Mouse (Mus musculus) G1E (cell line): Measurements from ENCODE around the gene Gm17657. TPM values are rescaled to one million over a fixed set of nuclear protein-coding genes. Genes with fewer than 3 reads are reported as not detected.

Experiments used
- ATAC-seq: 2 replicates; pipeline ENCODE4 v1.8.0; 2016; ENCODE audit warnings: mild to moderate bottlenecking; ENCODE audit not compliant: insufficient number of reproducible peaks, poor library complexity, low FRiP score, severe bottlenecking; ENCODE audit errors: extremely low read depth
- DNase-seq: peaks from one replicate; pipeline ENCODE4 v3.0.0; 2012; ENCODE audit warnings: low spot score
- H3K27me3 ChIP-seq: 2 replicates; pipeline ENCODE4 v1.6.1; 2012; ENCODE audit warnings: mild to moderate bottlenecking, low read length, inconsistent platforms; ENCODE audit not compliant: insufficient read depth
- H3K36me3 ChIP-seq: replicated peaks from 2 replicates; pipeline ENCODE3; 2012; ENCODE audit warnings: mild to moderate bottlenecking, inconsistent platforms
- H3K4me1 ChIP-seq: 2 replicates; pipeline ENCODE4 v1.6.1; 2012; ENCODE audit warnings: low read depth, low read length, inconsistent platforms, mixed read lengths; ENCODE audit not compliant: insufficient read depth
- H3K4me3 ChIP-seq: 2 replicates; pipeline ENCODE4 v1.5.1; 2012; ENCODE audit warnings: low read depth, mild to moderate bottlenecking, inconsistent platforms, low read length, moderate library complexity, mixed read lengths
- H3K9me3 ChIP-seq: replicated peaks from 2 replicates; pipeline ENCODE4 v1.6.1; 2012; ENCODE audit warnings: inconsistent platforms
- CTCF ChIP-seq: IDR thresholded peaks from 2 replicates; pipeline ENCODE4 v1.5.1; 2012; ENCODE audit warnings: low read depth, low read length, inconsistent platforms, mixed read lengths
- GATA1 ChIP-seq: IDR thresholded peaks from 2 replicates; pipeline ENCODE4 v1.6.1; 2012; ENCODE audit warnings: borderline replicate concordance, low read length, inconsistent platforms, mixed read lengths
- GATA2 ChIP-seq: IDR thresholded peaks from 2 replicates; pipeline ENCODE4 v1.6.1; 2012; ENCODE audit warnings: low read depth, low read length, inconsistent platforms, borderline replicate concordance
- POLR2AphosphoS5 ChIP-seq: IDR thresholded peaks from 2 replicates; pipeline ENCODE4 v1.6.1; 2012; ENCODE audit warnings: low read depth, low read length, inconsistent platforms; ENCODE audit not compliant: insufficient replicate concordance
- TAL1 ChIP-seq: conservative IDR thresholded peaks from 2 replicates; pipeline ENCODE4 v1.6.1; 2012; ENCODE audit warnings: low read depth, low read length, inconsistent platforms, mixed read lengths
- polyA plus RNA-seq: library from polyadenylated mRNA; stranded (reverse); fragments of >175 nt; gene quantifications from 2 replicates; pipeline ENCODE4 v1.2.3, GENCODE M21; 2012
- total RNA-seq, 2 experiments: library from RNA; stranded (forward) in 1 of 2; stranded (reverse) in 1 of 2; fragments of 200-1000 nt in 1 of 2; fragments of >200 nt in 1 of 2; fragmentation: Nextera tagmentation in 1 of 2; gene quantifications; 2 replicates each; pipeline ENCODE4 v1.2.3; 2014 to 2017

Gm17657 gene
- total and polyA plus RNA-seq, 3 experiments = 0.11 TPM; not detected in 2

DNA sequence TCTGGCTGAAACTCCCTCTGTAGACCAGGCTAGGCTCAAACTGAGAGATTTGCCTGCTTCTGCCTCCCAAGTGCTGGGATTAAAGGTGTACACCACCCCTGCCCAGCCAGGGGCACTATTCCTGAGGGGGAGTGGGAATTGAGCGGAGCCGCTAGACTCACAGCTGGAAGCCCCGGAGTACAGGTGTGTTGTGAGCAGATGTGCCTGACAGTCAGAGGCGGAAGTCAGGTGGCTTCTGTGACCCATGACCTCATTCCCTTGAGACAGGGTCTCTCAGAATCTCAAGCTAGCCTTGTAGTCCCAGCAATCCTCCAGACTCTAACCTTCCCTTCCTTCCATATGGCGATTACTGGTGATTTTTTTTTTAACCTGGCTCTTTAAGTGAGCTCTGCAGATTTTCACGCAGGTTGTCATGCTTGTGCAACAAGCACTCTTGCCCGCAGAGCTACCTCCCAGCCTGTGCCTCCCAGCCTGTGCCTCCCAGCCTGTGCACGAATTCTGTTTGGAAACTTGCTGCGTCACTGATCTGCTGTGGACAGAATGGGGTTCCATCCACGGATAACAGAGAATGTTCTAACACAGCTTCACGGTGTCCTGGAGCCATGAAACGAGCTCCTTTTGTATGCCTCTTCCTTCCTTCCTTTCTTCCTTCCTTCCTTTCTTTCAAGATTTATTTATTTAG lies 40.4 kb downstream of the Gm17657 start:
- TF ChIP-seq TAL1 (no peak), GATA1 (no peak), GATA2 (no peak)
- H3K4me1 ChIP-seq = peaks cover 71% of the 10 kb centered on the region
- H3K9me3 ChIP-seq = no peaks in the 10 kb centered on the region; the same call in 1 of the 2 replicates
- no peak for DNase-seq
- H3K4me3 ChIP-seq = no peak overlapping the region
- H3K27me3 ChIP-seq = no peaks in the 10 kb centered on the region
- H3K36me3 ChIP-seq = no peaks in the 10 kb centered on the region
- peak; percentile 22; the same call in 1 of the 2 replicates for ATAC-seq

DNA sequence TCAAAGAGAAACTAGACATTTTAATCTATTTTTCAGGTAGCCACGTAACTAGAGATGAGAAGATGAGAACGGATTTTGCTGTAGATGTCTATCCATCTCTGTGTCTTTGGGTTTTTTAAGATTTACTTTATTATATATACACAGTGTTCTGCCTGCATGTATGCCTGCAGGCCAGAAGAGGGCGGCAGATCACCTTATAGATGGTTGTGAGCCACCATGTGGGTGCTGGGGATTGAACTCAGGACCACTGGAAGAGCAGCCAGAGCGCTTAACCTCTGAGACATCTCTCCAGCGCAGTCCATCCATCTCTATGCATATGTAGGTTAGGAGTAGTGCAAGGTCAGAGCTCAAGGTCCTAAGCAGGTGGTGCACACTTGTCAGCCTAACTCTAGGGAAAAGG lies 45.7 kb downstream of the Gm17657 start:
- ATAC-seq = no peak
- Histone ChIP-seq H3K4me1 (peaks cover 67% of the 10 kb centered on the region), H3K27me3 (no peaks in the 10 kb centered on the region), H3K36me3 (no peaks in the 10 kb centered on the region), H3K4me3 (no peak overlapping the region), H3K9me3 (peaks cover 4% of the 10 kb centered on the region)
- no peak for TF ChIP-seq TAL1
- no peak for TF ChIP-seq GATA1
- no peak for TF ChIP-seq GATA2
- no peak for TF ChIP-seq CTCF
- no peak for TF ChIP-seq POLR2AphosphoS5
- DNase-seq = no peak

DNA sequence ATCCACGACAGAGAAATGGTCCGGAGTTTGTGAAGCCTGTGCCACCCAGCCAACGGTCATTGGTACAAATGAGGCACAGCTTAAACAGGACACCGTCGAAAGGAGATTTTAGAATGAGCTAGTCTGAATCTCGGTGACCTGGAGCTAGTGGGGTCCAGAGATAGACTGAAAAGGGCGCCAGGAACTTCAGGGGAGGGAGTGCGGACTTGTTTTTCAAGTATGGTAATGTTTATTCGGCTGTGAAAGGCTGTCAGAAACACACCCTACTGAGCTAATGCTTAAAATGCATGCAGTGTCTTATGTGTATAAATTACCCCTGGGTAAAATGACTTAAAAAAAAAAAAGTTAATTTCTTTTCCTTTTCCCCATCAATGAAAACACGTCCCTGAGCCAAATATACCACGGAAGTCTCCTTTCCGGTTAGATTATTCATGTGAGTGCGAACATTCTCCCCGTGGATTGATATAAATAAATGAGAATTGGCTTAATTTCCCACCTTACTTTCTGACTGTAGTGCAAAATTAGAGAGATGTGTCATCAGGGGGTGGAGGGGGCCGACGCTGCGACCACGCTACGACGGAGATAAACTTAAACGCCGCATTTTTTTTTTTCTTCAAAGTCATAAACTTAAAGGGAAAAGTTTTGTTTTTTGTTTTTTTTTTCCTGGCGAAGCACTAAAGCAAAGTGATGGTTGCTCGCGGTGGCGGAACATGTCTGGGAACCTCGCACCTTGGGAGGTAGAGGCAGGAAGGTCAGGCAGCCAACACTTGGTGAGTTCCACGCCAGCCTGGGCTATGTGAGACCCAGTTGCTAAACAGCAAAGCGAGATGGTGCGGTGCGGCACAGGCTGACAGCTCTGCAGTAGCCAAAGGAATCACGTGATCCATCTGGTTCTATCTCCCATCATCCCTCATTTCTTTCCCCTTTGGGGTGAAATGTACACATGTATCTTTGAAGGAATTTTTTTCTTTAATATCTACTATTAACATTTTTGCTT lies 46.5 kb downstream of the Gm17657 start:
- Histone ChIP-seq H3K9me3 (peaks cover 4% of the 10 kb centered on the region), H3K27me3 (no peaks in the 10 kb centered on the region), H3K4me1 (peaks cover 68% of the 10 kb centered on the region), H3K4me3 (no peak overlapping the region; the same call in 1 of the 2 replicates), H3K36me3 (no peaks in the 10 kb centered on the region)
- ATAC-seq = no peak
- DNase-seq = no peak
- TF ChIP-seq GATA2 (no peak), GATA1 (no peak), TAL1 (no peak), CTCF (no peak), POLR2AphosphoS5 (no peak)

DNA sequence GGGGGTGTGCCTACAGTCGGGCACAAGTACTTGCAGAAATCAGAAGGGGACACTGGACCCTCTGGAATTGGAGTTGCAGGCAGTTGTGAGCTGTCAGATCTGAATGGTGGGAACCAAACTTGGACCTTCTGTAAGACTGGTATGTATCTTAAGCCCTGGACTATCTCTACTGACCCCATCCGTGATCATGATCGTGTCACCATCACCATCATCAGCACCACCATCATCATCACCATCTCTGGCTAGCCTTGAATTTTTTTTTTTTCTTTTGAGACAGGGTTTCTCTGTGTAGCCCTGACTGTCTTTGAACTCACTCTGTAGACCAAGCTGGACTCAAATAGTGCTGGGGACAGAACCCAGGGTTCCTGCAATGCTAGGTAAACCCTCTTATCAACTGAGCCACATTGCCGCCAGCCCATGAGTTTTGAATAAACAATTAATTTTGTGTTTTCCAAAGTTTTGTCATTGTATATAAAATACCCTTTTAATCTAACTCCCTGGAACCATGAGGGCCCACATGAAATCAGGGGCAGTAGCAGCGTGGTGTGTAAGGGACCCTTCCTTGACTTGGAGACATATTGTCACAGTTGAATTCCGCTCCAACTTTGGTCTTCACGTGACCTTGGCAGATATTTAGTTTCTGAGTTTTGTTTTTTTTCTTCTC lies 47.3 kb downstream of the Gm17657 start:
- H3K36me3 ChIP-seq = no peaks in the 10 kb centered on the region
- no peaks in the 10 kb centered on the region for H3K27me3 ChIP-seq
- H3K4me1 ChIP-seq = peaks cover 66% of the 10 kb centered on the region
- no peak overlapping the region for H3K4me3 ChIP-seq
- TF ChIP-seq CTCF (no peak), TAL1 (peak; percentile 45)
- DNase-seq (no peak), ATAC-seq (no peak)
- peaks cover 4% of the 10 kb centered on the region for H3K9me3 ChIP-seq

DNA sequence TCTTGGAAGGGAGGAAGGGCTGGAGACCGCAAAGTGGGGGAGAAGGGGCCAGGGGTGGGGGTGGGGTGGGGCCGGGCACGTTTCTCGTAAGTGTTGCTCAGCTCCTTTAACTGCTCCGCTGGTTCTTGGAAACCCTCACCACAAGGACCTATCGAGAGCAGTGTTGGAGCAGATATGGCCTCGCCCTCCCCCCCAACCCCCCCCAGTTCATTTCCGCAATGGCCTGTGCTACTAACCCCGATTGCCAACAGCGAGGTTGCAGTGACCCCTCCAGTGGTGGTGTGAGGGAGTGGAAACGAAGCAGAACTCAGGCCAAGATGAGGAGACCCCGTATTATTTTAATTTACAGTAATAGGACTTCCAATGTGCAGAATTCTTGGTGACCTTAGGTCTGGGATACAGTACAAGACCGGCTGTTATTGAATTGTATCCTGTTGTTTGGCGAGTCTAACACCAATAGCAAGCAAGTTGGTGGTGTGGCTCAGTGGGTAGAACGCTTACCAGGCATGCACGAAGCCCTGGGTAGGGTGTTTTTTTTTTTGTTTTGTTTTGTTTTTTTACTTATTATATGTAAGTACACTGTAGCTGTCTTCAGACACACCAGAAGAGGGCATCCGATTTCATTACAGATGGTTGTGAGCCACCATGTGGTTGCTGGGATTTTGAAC lies 48.5 kb downstream of the Gm17657 start:
- Histone ChIP-seq H3K4me1 (peaks cover 69% of the 10 kb centered on the region), H3K27me3 (no peaks in the 10 kb centered on the region), H3K9me3 (peaks cover 4% of the 10 kb centered on the region), H3K36me3 (peaks cover 12% of the 10 kb centered on the region), H3K4me3 (no peak overlapping the region; the same call in 1 of the 2 replicates)
- TF ChIP-seq POLR2AphosphoS5 = no peak
- TF ChIP-seq GATA2 = no peak
- no peak; the same call in 1 of the 2 replicates for TF ChIP-seq TAL1
- no peak for TF ChIP-seq CTCF
- TF ChIP-seq GATA1 = no peak
- ATAC-seq (peak; percentile 61), DNase-seq (peak; percentile 68)
